Comparison of ENCODE assay signal across 15 mouse cellular contexts in genomic region chr13:4350601-4351000, GRCm38 (mm10).
"Had no signal": no experiment of that assay in that cellular context is flagged by ENCODE, and none has a peak within 500 bp of the region (broad histone marks: within the 10 kb centered on the region; RNA-seq: fewer than 3 reads in every experiment).

No protein-coding gene starts in this region.

- H3K4me3 ChIP-seq: neural tube, embryonic 15.5 days; stomach, embryonic 15.5 days had no signal

- H3K27ac ChIP-seq: neural tube, embryonic 15.5 days; stomach, embryonic 15.5 days; stomach, postnatal 0 days had no signal

- DNase-seq: retina, postnatal 1 day; right cerebral cortex, adult 18-20 months; right cerebral cortex, postnatal 14 days; right cerebral cortex, postnatal 25 days; right cerebral cortex, postnatal 4 days; spleen, adult 18-20 months; thymus, adult 18-20 months; thymus, adult 2 months; thymus, postnatal 14 days; thymus, postnatal 25 days; thymus, postnatal 36 days; thymus, postnatal 4 days had no signal

- H3K4me1 ChIP-seq: neural tube, embryonic 15.5 days; stomach, embryonic 15.5 days had no signal

- H3K27me3 ChIP-seq: neural tube, embryonic 15.5 days; stomach, embryonic 15.5 days had no signal

- H3K4me2 ChIP-seq: neural tube, embryonic 15.5 days; stomach, embryonic 15.5 days had no signal

- H3K36me3 ChIP-seq: neural tube, embryonic 15.5 days; stomach, embryonic 15.5 days had no signal

- H3K9ac ChIP-seq: neural tube, embryonic 15.5 days; stomach, embryonic 15.5 days had no signal

- H3K9me3 ChIP-seq: neural tube, embryonic 15.5 days; stomach, embryonic 15.5 days had no signal
